Mouse (Mus musculus) 3T3-L1 (cell line): Measurements from ENCODE around the gene Nlgn2.

Source experiments
- DNase-seq: peaks from one replicate; pipeline ENCODE4 v3.0.0-alpha.2; 2015; ENCODE audit warnings: low read depth, low spot score

Gene Nlgn2

GRCm38 (mm10) chr11:69837604-69837951, at the start of gene Nlgn2:
Gene Nlgn2 (minus strand): TSS chr11:69837784.
- no peak for DNase-seq

DNA sequence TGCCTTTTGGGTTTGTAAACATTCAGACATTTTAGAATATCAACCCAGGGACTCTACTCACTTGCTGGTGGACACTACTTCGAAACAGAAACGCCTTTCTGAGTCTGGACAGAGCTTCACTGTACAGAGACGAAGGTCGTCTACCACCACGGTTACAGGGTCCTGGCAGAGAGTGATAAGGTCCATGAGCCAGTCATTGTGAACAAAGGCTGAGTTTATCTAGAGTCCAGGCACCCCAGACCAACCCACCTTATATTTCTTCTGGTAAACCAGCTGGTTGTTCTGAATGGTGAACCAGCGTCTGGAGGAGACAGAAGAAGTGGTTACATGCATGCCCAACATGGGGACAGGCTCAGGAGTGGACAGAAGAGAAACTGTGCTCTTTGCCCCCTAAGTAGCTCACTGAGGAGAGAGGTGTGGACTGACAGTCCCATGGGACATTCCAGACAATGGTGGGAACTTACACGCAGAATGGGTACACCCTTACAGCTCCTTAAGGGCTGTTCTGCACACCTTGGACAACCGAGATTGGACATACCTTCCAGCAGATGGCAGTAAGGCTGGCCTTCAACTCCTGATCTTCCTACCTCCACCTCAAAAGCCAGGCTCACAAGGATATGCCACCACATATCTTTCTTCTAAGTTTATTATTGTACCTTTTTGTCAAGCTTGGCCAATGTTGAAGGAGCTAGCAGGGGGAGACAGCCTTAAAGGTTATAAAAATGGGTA, 49.5 kb upstream of the Nlgn2 start:
- DNase-seq: peak; percentile 45

- DNase-seq: no peak
Measured at GRCm38 (mm10) chr11:69884663-69885062, 47.1 kb upstream of the Nlgn2 start.

GRCm38 (mm10) chr11:69884240-69884639, 46.7 kb upstream of the Nlgn2 start:
- DNase-seq: no peak

DNA sequence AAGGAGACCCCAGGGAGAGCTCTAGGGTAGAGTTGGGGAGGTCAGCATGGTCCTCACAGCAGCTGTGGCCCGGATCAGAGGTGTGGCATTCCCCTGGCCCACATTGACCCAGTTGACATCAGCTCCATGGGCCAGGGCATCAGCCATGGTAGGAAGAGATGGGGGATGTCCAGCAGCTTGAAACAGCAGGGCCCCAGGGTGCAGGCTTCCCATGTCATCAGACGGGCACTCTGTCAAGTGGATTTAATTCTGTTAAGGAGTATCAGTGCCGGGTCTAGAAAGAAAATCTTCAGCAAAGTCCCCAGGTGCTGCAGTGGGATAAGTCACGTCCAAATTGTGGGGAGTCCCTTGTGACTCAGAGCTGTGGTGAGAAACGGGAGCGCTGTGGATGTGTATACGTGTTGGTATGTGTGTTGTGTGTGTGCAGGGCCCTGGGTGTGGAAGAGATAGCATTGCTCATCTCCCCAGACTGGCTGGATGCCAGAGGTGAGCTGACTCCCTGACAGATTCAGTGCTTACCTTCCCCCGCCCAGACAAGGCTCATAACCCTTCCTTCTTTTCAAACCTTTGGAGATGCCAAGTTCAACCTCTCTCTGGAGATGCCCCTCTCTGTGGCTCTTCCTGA, 46.1 kb upstream of the Nlgn2 start:
- DNase-seq: peak; percentile 78

DNA sequence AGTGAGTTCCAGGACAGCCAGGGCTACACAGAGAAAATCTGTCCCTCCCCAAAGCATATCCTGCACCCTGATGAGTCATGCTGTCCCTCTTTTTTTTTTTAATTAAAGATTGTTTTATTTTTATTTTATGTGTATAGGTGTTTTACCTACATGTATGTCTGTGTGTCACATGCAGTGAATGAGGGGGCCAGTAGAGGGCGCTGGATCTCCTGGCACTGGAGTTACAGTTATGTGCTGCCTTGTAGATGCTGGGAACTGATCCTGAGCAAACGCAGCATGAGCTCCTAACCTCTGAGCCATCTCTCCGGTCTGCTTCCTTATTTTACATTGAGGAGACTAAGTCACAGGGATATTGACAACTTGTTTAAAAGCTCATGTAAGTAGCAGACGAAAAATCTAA, 45.5 kb upstream of the Nlgn2 start:
- DNase-seq: peak; percentile 56

DNA sequence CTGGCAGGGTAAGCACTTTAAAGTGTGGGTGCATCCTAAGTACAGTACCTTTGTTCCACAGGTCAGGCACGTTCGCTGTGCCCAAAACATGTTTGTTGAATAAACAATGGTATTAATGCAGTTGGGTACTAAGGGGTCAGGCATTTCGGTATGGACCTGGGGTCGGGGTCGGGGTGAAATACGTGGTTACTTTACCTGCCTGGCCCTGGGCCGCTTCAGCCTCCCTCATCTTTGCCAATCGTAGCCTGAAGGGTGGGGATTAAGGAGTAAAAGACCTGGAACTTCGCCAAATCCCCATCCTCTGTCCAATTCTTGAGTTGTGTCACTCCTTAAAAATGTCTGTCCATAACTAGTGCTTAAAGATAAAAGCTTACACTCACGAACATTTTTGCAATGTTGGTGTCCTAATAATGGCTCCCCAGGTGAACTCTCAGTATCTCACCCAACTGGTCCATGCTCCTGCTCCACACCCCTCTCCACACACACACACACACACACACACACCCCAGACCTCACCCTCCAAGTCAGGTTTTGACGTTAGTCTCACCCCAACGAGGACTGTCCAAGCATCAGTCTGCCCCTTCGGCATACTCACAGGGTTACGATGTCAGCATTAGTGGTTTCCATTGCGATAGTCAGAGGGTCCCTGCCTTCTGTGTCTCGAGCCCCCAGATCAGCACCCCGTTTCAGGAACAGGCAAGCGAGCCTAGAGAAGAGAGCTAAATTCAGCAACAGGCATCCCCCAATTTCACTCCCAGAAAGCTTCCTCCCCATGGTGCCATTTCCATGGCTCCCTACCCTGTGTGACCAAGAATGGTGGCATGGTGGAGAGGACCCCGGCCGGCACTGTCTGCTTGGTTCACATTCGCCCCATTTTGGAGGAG, 44.4 kb upstream of the Nlgn2 start:
- DNase-seq: no peak

- peak; percentile 86 for DNase-seq
Measured at GRCm38 (mm10) chr11:69880853-69881603, 43.4 kb upstream of the Nlgn2 start, which contains the start of gene Kctd11. Gene Kctd11 (minus strand): TSS chr11:69881406.

GRCm38 (mm10) chr11:69880506-69880852, 42.9 kb upstream of the Nlgn2 start:
- DNase-seq: peak; percentile 94

DNA sequence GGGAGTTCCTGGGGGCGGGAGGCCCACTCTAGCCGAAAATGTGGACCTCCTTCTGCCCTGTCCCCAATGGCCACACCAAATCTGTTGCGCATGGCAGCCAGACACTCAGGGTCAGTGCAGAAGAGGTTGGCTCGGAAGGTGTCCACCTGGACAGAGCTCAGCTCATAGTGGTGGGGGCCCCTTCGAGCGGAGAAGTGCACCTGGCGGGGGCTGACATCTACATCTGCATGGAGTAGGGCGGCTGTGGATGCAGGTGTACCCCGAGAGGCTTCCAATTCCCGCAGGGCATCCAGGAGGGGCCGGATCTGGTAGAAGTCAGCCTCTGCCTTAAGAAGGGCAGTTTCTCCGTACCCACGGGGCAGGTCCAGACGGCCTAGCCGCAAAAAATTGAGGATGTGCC, 42.1 kb upstream of the Nlgn2 start:
- no peak for DNase-seq

DNA sequence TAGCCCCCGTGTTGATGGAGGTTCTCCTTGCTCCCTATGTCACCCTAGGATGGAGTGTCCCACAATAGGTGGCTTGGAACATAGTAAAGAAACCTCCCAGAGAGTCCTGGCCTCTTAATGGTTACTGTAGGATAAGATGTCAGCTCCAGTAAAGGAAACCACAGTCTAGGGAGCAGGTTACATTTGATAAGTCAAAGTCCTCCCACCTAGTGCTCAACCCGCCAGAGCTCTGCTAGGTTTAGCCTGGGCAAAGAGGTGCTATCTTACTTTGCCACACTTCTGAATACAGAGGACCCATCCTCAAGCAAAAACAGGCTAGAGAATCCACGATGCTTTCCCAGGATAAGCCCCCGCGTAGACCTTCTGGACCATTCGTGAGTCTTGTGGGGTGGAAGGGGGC, 41.4 kb upstream of the Nlgn2 start:
- DNase-seq: no peak

DNA sequence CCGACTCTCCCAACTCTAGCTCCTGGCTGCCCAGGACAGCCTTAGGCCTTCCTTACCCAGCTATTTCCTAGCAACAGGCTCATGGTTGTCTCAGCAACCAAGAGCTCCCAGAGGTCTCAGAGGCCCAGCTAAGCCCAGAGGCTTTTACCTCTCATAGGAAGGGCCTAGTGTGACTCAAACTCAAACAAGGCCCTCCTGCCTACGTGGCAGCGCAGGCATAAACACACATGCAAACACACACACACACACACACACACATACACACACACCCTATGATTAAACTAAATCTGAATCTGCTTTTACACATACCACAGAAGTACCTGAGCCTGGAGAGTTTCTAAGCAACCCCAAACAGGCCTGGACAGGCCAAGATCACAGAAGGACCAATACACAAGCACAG, 40.8 kb upstream of the Nlgn2 start:
- DNase-seq: peak; percentile 54

GRCm38 (mm10) chr11:69877878-69878277, 40.3 kb upstream of the Nlgn2 start, which contains the start of gene Tmem95:
Gene Tmem95 (minus strand): TSS chr11:69878018.
- no peak for DNase-seq

DNA sequence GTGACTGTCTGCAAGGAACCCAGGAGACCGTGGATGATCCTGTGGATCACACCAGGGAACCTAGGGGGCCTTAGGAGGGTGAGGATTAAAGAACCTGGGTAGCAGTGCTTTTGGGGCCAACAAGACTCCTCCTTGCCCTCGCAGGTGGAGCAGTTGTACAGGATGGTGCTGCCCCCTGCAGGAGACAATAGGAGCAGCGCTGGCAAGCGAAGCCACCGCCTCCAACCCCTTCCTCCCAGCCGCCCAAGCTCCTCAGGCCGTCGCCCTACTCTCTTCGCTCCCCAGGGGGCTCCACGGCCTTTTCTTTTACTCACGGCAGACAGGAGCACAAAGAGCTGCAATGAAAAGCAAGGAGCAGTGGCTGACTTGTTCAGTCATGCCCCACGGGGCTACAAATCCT, 39.3 kb upstream of the Nlgn2 start:
- peak; percentile 93 for DNase-seq

DNA sequence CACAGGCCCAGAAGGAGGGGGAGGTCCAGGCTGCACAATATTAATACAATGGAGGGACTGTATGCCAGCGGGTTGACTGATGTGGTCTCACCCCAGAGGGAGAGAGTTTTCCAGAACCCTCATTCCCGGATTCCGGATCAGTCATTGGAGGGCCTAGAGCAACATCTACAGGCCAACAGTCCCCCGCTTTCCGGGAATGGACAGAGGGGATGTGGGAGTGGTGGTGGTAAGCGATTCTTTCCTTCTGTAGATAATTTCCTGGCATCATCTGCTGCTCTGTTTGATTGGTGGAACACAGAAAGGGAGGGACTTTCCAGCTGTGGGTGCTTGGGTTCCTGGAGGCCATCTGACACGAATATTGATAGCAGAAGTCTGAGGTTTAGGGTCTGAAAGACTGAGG, 38.6 kb upstream of the Nlgn2 start:
- peak; percentile 40 for DNase-seq

DNA sequence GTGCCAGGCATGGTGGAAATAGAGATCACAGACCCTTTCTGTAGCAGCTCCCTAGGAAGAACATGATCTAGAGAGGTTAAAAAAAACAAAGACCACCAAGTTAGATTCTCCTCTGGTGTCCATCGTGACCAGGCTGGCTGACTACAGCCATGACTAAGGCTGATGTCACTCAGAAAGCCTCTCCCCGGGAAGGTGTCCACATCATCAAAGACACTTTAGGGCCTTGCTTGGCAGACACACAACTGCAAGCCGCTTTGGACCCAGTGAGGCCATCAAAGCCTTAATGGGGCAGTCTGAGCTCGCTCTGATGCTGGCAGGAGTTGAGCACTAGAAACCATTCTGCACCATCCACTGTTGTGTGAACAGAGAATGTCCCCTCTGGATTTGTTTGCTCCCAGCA, 34.9 kb upstream of the Nlgn2 start:
- peak; percentile 63 for DNase-seq

DNA sequence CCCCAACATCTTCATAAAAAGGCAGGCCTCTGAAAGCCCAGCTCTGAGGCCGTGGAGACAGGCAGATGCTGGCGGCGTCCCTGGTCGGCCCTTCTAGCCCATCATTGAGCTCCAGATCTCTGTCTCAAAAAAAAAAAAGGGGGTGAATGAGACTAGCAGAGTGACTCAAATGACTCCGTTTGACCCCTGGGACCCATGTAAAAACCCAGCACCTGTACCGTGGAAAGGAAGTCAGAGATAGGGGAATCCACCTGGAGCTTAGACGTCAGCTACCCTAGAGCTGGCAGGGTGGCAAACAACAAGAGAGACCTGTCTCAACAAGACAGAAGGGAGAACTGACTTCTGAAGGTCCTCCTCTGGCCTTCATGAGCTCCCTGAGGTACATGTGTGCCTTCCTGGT, 34.2 kb upstream of the Nlgn2 start:
- DNase-seq: no peak

DNA sequence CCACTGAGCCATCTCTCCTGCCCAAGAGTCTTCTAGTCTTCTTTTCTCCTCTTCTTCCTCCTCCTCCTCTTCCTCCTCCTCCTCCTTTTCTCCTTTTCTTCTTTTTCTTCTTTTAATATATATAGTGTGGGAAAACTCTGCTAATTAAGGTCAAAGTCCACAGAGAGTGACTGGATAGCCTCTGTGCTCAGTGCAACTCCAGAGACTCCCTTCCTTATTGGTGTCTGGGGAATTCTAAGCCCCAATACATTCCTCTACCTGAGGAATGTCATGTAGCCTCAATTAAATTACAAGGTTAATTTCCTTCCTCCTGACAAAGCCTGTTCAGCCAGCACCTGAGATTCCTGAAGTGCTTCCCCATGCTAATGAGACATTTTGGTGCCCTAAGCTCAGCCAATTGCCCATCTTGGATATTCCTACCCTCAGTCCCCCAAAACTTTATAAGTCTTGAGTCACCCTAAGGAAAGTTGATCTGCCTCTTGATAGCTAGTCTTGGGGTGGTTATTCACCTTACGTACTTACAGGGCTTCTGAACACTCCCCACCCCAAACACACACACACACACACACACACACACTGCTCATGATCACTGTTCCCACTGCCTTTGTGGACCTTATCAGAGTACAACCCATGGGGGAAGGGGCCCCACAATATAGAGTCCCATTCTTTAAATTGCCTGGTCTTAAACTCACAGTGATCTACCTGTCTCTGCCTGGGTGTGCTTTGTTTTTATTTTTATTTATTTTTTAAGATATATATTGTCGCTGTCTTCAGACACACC, 32.9 kb upstream of the Nlgn2 start:
- DNase-seq: no peak

- no peak for DNase-seq
Measured at GRCm38 (mm10) chr11:69867335-69867734, 29.8 kb upstream of the Nlgn2 start.

GRCm38 (mm10) chr11:69865561-69865960, 28.0 kb upstream of the Nlgn2 start:
- DNase-seq: no peak
